Mouse (Mus musculus) midbrain, postnatal 0 days (tissue): ENCODE data around the gene Gm12216. TPM values are rescaled to one million over a fixed set of nuclear protein-coding genes. Genes with fewer than 3 reads are reported as not detected.

Source experiments
- ATAC-seq: fragments of 200-750 bp; cut with Nextera tagmentation; 2 replicates; pipeline ENCODE4 v1.8.0; 2017; ENCODE audit warnings: moderate number of reproducible peaks, mild to moderate bottlenecking, moderate TSS enrichment, moderate library complexity; ENCODE audit not compliant: low FRiP score
- DNase-seq: peaks from one replicate; pipeline ENCODE4 v3.0.0-alpha.2; 2015; ENCODE audit warnings: low spot score
- H3K27ac ChIP-seq: fragments of 300-500 bp; sonication (generic); 2 replicates; pipeline ENCODE4 v1.5.1; 2014; ENCODE audit warnings: low read depth, mild to moderate bottlenecking, low read length, mixed read lengths
- H3K27me3 ChIP-seq: fragments of 300-500 bp; sonication (generic); 2 replicates; pipeline ENCODE4 v1.6.1; 2014; ENCODE audit warnings: low read length, control low read depth, mixed read lengths; ENCODE audit not compliant: insufficient read depth
- H3K36me3 ChIP-seq: fragments of 300-500 bp; sonication (generic); 2 replicates; pipeline ENCODE4 v1.6.1; 2014; ENCODE audit warnings: low read length, control low read depth, mixed read lengths; ENCODE audit not compliant: insufficient read depth
- H3K4me1 ChIP-seq: fragments of 300-500 bp; sonication (generic); 2 replicates; pipeline ENCODE4 v1.6.1; 2014; ENCODE audit warnings: mild to moderate bottlenecking, control low read depth, antibody characterized with exemption, low read length, mixed read lengths; ENCODE audit not compliant: insufficient read depth
- H3K4me2 ChIP-seq: fragments of 300-500 bp; sonication (generic); 2 replicates; pipeline ENCODE4 v1.6.1; 2014; ENCODE audit warnings: low read depth, mild to moderate bottlenecking, low read length, mixed read lengths; ENCODE audit not compliant: poor library complexity, severe bottlenecking
- H3K4me3 ChIP-seq: fragments of 300-500 bp; sonication (generic); 2 replicates; pipeline ENCODE4 v1.5.1; 2014; ENCODE audit warnings: low read depth, mild to moderate bottlenecking, low read length, moderate library complexity
- H3K9ac ChIP-seq: fragments of 300-500 bp; sonication (generic); replicated peaks from 2 replicates; pipeline ENCODE4 v1.6.1; 2014; ENCODE audit warnings: mild to moderate bottlenecking, low read length, moderate library complexity, mixed read lengths; ENCODE audit not compliant: poor library complexity, severe bottlenecking
- H3K9me3 ChIP-seq: fragments of 300-500 bp; sonication (generic); 2 replicates; pipeline ENCODE4 v1.6.1; 2016; ENCODE audit warnings: low read length, control low read depth
- CTCF ChIP-seq: IDR thresholded peaks from 2 replicates; pipeline ENCODE4 v1.5.1; 2016; ENCODE audit warnings: antibody characterized with exemption, mild to moderate bottlenecking
- WGBS: fragments of 180-500 bp; shearing (Covaris S2); extraction: QIAGEN DNeasy Blood & Tissue Kit; methylation state at CpG from one replicate; pipeline ENCODE4 v1.1.7; 2014; 5-methylcytosine and 5-hydroxymethylcytosine counted together
- polyA plus RNA-seq: library from polyadenylated mRNA; unstranded; fragments of >200 nt; fragmentation: Nextera tagmentation; extraction: Ambion mirVana; gene quantifications from 2 replicates; pipeline ENCODE4 v1.2.1, GENCODE M21; 2015
- total RNA-seq: library from RNA; depleted of rRNA; stranded (reverse); fragments of >200 nt; gene quantifications from 2 replicates; pipeline ENCODE4 v1.2.3, GENCODE M21; 2014

Gm12216 gene
- total and polyA plus RNA-seq, 2 experiments from 2014 or later = 0.65 TPM; not detected in 1

DNA sequence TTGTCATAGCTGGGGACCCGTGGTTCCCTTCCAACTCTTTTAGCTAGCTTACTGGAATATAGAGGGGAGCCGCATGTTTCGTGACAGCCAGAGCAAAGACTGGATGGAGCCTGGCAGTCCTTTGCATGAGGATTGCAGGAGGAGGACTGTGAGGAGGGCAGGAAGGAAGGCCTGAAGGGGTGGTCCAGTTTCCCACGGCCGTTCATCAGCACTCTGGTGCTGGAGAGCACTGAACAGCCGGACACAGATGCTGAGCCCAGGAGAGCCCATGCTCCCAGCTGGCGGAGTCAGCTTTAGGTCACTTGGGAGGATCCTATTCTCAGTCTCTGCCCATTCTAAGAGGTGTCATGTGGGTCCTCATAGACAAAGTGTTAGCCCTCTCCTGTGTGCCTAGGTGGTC lies 77.1 kb downstream of the Gm12216 start:
- H3K27me3 ChIP-seq = no peaks in the 10 kb centered on the region
- ATAC-seq (no peak), DNase-seq (no peak)
- no peaks in the 10 kb centered on the region for H3K36me3 ChIP-seq
- H3K9me3 ChIP-seq = no peaks in the 10 kb centered on the region
- H3K27ac ChIP-seq = no peak overlapping the region
- 90% methylated on average over 7 of the region's 7 CpGs for WGBS
- no peak overlapping the region for H3K4me3 ChIP-seq
- no peak overlapping the region for H3K4me2 ChIP-seq
- no peak overlapping the region for H3K9ac ChIP-seq
- TF ChIP-seq CTCF = no peak
- H3K4me1 ChIP-seq = no peaks in the 10 kb centered on the region

DNA sequence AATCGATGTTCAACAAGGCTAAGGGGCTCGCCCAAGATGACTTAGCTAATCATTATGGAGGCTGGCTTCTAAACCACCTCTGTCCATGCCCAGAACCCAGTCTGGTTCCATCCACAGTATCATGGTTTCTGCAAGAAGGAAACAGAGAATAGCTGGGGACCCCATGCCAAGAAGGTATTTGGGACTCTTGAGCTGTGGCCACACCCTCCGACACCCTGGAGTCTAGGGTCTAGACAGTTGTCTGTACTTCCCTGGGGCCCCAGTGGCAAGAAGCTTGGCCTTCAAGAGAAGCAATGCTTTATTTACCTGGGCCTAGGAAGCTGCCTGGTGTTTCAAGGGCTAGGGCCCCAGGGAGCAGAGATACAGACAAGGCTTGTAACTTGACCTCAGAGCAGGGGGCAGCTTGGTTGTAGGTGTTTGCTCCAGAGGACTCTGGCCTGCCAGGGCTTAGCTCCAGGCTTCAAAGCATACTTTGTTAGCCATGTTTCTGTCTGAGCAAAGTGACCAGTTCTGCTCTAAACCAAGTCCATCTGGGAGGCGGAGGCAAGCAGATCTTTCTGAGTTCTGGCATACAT lies 77.8 kb downstream of the Gm12216 start:
- WGBS = 93% methylated on average over 4 of the region's 4 CpGs
- ATAC-seq (no peak), DNase-seq (no peak)
- Histone ChIP-seq H3K27ac (no peak overlapping the region), H3K9me3 (no peaks in the 10 kb centered on the region), H3K4me2 (no peak overlapping the region), H3K36me3 (no peaks in the 10 kb centered on the region), H3K9ac (no peak overlapping the region), H3K4me1 (no peaks in the 10 kb centered on the region), H3K27me3 (no peaks in the 10 kb centered on the region), H3K4me3 (no peak overlapping the region)
- no peak for TF ChIP-seq CTCF

DNA sequence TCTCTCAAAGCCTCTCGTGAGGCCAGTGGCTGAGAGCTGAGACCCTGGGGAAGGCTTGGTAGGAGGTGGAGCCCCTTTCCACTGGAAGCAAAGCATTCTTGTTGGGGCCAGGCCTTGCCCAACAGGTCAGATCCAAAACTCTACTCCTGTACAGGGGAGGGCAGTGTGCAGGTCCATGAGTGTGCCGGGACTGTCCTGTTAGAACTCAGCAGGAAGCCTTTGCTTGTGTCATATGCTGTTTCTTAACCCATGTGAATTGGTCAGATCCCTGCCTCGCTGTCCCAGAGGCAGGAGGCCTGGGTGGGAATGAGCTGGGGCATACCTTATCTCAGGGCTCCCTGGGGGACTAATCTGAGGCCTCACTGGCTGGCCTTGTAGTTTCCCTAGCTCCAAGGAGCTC lies 78.8 kb downstream of the Gm12216 start:
- ATAC-seq = no peak

DNA sequence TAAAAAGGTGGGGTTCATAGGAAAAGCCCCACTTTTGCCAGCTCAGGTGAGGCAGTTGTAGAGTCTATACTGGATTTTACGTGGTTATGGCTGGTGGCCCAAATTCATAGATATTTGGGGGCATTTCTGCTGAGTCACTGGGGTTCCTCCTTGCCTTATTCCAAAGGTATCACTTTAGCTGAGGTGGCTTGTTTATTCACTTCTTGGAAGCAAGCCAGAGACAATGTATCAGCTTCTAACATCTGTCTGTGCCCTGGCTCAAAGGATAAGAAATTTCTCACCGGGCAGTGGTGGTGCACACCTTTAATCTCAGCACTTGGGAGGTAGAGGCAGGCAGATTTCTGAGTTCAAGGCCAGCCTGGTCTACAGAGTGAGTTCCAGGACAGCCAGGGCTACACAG lies 79.2 kb downstream of the Gm12216 start:
- 94% methylated on average over 2 of the region's 2 CpGs for WGBS
- H3K27me3 ChIP-seq = no peaks in the 10 kb centered on the region
- no peak for ATAC-seq
- no peak overlapping the region for H3K27ac ChIP-seq
- H3K4me2 ChIP-seq = no peak overlapping the region
- no peak for DNase-seq
- no peak for TF ChIP-seq CTCF
- H3K9ac ChIP-seq = no peak overlapping the region
- H3K9me3 ChIP-seq = no peaks in the 10 kb centered on the region
- H3K4me3 ChIP-seq = no peak overlapping the region
- no peaks in the 10 kb centered on the region for H3K4me1 ChIP-seq
- no peaks in the 10 kb centered on the region for H3K36me3 ChIP-seq

More for the DNA sequence above, 78.8 kb downstream of the Gm12216 start:
- H3K9ac ChIP-seq = no peak overlapping the region
- no peak overlapping the region for H3K27ac ChIP-seq
- no peaks in the 10 kb centered on the region for H3K36me3 ChIP-seq
- whole genome bisulfite sequencing = 71% methylated on average over 3 of the region's 3 CpGs
- no peaks in the 10 kb centered on the region for H3K27me3 ChIP-seq
- no peak overlapping the region for H3K4me2 ChIP-seq
- H3K4me1 ChIP-seq = no peaks in the 10 kb centered on the region
- H3K4me3 ChIP-seq = no peak overlapping the region
- no peak for DNase-seq
- no peaks in the 10 kb centered on the region for H3K9me3 ChIP-seq
- TF ChIP-seq CTCF = no peak

DNA sequence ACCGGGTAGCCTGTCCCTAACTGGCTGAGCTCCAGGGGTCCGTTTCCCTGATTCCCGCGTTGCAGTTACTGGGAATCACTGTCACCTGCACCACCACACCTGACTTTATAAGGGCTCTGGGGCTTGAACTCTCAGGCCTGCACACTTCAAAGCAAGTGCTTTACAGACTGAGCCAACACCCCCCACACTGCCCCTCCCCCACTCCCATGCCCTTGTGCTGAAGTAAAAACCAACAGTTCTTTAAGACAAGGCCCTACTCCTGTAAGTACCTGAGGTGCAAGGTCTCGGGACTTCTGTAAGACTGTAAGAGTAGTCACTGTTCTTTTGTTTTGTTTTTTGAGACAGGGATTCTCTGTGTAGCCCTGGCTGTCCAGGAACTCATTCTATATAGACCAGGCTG lies 80.6 kb downstream of the Gm12216 start:
- H3K36me3 ChIP-seq = no peaks in the 10 kb centered on the region
- H3K9ac ChIP-seq = no peak overlapping the region
- DNase-seq (no peak), ATAC-seq (no peak)
- H3K9me3 ChIP-seq = no peaks in the 10 kb centered on the region
- no peak for TF ChIP-seq CTCF
- no peaks in the 10 kb centered on the region for H3K27me3 ChIP-seq
- no peak overlapping the region for H3K27ac ChIP-seq
- WGBS = 76% methylated on average over 5 of the region's 5 CpGs
- no peak overlapping the region for H3K4me3 ChIP-seq
- no peak overlapping the region for H3K4me2 ChIP-seq
- H3K4me1 ChIP-seq = no peaks in the 10 kb centered on the region

DNA sequence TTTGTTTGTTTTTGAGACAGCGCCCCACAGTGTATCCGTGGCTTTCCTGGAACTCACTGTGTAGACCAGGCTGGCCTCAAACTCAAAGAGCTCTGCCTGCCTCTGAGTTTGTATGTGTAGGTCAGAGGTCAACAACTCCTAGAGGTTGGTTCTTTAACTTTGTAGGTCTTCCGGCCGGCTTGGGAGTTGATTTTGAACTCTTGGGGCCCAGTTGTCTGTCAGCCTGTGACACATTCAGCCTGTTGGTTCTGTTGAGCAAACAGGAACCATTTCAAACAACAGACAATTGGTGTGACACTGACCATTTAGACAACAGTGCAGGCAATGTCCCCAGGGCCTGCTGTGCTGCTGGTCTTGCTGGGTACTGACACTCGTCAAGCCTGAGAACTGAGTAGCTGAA lies 81.3 kb downstream of the Gm12216 start:
- ATAC-seq = no peak
- no peak for TF ChIP-seq CTCF
- no peaks in the 10 kb centered on the region for H3K27me3 ChIP-seq

More for the DNA sequence above, 81.3 kb downstream of the Gm12216 start:
- Histone ChIP-seq H3K36me3 (no peaks in the 10 kb centered on the region), H3K4me2 (no peak overlapping the region), H3K9me3 (no peaks in the 10 kb centered on the region), H3K4me3 (no peak overlapping the region), H3K4me1 (no peaks in the 10 kb centered on the region), H3K27ac (no peak overlapping the region), H3K9ac (no peak overlapping the region)
- no peak for DNase-seq
- WGBS = 80% methylated on average over 5 of the region's 5 CpGs
